Mouse (Mus musculus): ENCODE results near the gene Oscar.
A peak's percentile ranks its signal among the peaks of the same experiment; 100 is the strongest.

Oscar gene

GRCm38 (mm10) chr7:3616057-3616388, at the start of gene Oscar:
Oscar (minus strand) TSS chr7:3616157.
- DNase-seq (ENCODE audit: low spot score in 2 of 2) = no peak

- peak; percentile 97 for DNase-seq (ENCODE audit: low spot score in 2 of 2)
These were observed 49.5 kb upstream of the Oscar start, which contains the start of gene Leng1 for GRCm38 (mm10) chr7:3665215-3666114. Leng1 (minus strand) TSS chr7:3665840.

DNA sequence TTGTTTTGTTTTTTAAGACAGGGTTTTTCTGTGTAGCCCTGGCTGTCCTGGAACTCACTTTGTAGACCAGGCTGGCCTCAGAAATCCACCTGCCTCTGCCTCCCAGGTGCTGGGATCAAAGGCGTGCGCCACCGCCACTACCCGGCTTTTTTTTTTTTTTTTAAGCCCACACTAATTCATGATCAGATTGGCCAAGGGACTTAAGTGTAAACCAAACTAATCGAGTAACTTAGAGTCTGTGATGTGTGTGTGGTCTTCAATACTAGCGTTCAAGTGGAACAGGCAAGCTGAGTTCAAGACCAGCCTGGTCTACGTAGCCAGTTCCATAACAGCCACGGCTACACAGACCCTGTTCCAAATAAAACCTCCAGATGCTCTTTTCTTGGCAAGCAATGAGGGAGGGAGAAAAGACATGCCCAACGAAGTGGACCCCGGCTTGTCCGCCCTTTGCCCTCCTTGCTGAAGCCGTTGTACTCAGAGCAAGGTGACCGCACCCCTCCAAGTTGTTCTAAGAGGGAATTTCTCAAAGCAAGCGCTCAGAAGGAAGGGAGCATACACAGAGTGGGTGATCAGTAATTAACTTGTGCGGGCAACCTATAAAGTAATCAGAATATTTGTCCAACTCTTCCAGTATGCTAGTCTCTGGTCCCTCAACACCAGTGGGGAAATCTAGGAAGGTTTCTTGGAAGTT, 48.7 kb upstream of the Oscar start:
- peak in 1 of 2 experiments; percentile 22 for DNase-seq (ENCODE audit: low spot score in 2 of 2)

DNA sequence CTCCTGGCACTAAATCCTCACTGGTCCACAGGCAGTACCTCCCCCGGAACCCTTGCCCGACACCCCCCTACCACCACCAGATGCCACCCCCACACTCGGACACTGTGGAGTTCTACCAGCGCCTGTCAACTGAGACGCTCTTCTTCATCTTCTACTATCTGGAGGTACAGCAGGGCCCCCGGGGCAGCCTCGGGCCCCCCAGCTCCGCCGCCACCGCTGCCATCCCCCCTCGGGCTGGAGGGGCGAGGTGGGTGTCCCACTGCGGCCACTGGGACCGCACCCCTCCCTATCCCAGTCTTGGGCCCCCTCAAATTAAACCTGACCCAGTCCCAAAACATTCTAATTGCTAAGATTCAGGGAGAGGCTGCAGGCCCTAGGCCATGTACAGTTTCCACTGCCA, 42.6 kb upstream of the Oscar start:
- no peak for DNase-seq (ENCODE audit: low spot score in 2 of 2)

DNA sequence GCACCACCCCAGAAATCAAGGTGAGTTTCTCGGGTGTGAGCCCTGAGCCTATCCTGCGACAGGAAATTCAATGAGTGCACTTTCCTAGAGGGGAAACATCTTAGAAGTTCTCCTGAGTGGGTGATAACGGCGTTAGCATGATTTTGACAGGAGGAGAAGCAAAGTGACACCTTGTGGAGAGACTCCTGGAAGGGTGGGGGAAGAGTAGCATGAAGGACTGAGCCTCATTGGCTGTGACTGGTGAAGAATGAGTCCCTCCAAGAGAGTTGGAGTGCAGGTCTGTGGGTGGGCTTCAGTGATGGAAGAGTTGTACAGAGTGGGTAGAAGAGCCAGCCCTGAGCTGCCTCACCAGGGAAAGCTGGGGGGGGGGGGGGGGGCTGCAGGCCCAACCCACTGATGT, 41.0 kb upstream of the Oscar start:
- no peak for DNase-seq (ENCODE audit: low spot score in 2 of 2)

- DNase-seq (ENCODE audit: low spot score in 2 of 2) = no peak
These were observed 30.7 kb upstream of the Oscar start for GRCm38 (mm10) chr7:3646641-3647040.

DNA sequence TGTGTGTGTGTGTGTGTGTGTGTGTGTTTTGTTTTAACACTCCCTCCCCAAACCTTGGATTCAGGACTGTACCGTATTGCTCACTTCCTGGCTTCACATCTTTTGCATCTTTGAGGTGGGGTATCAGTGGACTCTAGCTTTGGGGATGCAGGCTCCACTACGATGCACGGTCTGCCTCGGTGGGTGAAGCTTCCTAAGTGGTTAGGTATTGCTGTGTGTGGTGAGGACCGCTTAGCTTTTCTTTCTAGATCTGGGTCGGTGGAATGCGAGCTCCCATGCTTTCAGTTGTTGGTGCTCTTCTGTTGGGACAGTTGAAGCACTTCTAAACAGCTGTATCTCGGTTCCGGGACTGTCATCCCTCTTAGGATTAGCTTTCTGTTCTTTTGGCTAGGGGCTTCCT, 30.2 kb upstream of the Oscar start:
- DNase-seq (ENCODE audit: low spot score in 2 of 2) = no peak

- DNase-seq (ENCODE audit: low spot score in 2 of 2) = no peak
These were observed 29.6 kb upstream of the Oscar start for GRCm38 (mm10) chr7:3645488-3646025.

- DNase-seq (ENCODE audit: low spot score in 2 of 2) = peak; percentile 96 to 99
These were observed 28.9 kb upstream of the Oscar start, which contains the start of gene Cnot3 for GRCm38 (mm10) chr7:3644672-3645487. Cnot3 (plus strand) TSS chr7:3645268.

DNA sequence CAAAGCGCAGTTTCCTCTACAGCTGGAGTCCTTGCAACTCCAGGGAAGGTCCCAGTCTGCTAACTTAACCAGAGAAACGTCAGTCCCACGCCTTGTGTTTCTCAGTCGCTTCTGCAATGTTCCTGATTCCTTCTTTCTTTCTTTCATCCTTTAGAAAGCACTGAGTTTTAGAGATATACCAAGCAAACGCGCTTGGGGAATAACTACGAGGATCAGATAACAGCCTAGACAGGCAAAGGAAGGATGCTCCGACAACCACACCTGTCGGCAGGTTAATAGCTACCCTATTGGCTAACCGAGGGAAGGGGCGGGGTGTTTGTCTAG, 28.4 kb upstream of the Oscar start:
- no peak for DNase-seq (ENCODE audit: low spot score in 2 of 2)

- DNase-seq (ENCODE audit: low spot score in 2 of 2) = no peak
These were observed 27.9 kb upstream of the Oscar start for GRCm38 (mm10) chr7:3643843-3644242.

GRCm38 (mm10) chr7:3643412-3643811, 27.5 kb upstream of the Oscar start:
- DNase-seq (ENCODE audit: low spot score in 2 of 2) = no peak

DNA sequence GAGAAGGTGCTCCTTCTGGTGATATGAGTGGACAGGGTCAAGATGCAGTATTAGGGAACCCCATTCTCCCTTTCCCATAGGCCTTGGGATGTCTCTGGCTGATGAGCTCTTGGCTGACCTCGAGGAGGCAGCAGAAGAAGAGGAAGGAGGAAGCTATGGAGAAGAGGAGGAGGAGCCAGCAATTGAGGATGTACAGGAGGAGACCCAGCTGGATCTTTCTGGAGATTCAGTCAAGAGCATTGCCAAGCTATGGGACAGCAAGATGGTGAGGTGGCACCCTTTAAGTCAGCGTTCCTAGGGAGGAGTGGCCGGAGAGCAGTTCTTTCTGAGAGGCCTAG, 14.5 kb upstream of the Oscar start:
- no peak for DNase-seq (ENCODE audit: low spot score in 2 of 2)

DNA sequence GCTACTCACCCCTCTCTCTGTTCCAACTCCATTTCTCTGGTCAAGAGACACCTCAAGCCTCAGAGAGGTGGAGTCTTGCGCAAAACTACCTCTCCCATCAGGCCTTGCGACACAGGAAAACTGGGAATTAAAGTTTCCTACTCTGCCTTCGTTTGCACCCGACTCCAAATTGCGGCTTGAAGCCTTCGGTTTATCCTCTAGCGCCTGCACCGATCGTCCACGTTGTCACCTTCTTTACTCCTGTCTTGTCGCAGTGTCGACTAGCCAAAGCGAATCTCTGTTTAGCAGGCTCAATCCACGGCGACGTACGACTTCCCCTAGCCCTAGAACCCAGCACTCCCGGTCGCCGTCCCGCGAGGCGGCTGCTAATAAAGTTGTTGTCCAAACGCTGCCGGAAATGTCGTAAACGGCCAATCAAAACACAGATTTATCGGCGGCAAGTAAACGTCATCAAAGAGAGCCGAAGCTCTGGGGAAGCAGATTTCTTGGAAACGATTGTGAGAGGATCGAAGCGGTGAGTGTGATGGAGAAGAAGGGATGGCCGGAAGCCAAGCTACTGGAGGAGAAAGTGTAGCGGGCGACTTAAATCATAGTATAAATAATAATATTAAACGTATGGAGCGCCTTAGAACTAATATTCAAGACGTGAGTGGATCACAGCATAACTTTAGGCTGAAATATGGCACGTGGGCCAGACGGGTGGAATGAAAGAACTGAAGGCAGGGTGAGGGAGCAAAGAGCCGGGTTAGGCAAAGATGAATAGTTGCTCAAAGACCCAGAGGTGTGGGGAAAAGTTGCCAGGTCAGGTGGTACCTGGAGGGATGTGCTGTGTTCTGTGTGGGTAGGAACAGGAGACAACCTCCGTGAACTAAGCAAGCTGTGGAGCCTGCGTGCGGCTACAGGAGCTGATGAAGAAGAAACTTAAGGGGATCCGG, 13.9 kb upstream of the Oscar start, which contains the start of the genes Tfpt and Prpf31:
Gene Tfpt, minus strand, starts transcription at position 387 of the 935 bp plus-strand sequence.
Gene Prpf31, plus strand, starts transcription at position 443 of the 935 bp plus-strand sequence.
- DNase-seq (ENCODE audit: low spot score in 2 of 2) = peak; percentile 93 to 95

DNA sequence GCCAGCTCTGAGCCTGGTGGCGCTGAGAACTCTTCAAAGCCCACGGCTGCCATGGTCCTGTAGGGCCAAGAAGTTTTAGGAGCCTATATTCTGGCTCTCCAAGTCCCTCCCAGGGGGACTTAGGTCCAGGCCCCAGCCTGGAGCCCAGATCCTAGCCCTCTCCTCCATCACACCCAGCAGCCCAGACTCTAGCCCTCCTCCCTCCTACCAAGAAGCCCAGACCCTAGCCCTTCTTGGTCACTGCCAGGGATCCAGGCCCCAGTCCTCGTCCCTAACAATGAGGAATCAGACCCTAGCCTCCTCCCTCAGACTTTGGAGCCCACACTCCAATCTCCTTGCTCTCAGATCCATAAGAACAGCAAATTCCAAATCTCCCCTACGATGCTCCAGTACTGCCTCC, 13.1 kb upstream of the Oscar start:
- no peak for DNase-seq (ENCODE audit: low spot score in 2 of 2)

- DNase-seq (ENCODE audit: low spot score in 2 of 2) = peak; percentile 77 to 88
These were observed 1.5 kb upstream of the Oscar start, which contains the start of gene Ndufa3 for GRCm38 (mm10) chr7:3617242-3617995. Ndufa3 (plus strand) TSS chr7:3617373.

DNA sequence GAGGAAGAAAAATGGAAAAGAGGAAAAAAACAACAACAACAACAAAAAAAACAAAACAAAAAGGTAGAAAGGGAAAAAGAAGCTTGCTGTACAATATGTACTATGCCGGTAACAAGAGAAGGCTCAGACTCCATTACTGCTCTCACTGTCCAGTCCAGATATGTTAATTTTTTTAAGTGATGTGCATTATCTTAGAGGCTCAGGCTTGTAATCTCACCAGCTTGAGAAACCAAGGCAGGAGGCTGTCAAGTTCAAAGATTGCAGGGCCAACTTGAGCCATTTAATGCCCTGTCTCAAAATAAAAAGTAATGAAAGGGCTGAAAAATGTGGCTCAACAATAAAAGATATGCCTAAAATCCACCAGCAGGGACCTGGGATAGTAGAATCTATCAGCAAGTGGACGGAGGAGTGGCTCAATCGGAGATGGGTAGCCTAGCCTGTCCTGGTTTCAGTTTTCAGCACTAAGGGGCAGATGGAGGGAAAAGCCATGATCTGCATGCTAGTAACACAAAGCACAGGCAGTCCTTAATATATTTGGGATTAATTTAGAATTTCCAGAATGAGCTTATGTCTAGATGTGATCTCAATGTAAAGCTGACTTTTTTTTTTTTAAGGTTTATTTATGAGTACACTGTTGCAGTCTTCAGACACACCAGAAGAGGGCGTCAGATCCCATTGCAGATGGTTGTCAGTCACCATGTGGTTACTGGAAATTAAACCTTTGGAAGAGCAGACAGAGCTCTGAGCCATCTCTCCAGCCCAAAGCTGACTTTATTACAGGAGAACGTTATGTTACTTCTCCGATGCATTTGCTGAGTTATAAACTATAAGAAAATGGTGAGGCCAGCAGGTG, 658 bp upstream of the Oscar start:
- DNase-seq (ENCODE audit: low spot score in 2 of 2) = no peak

- no peak for DNase-seq (ENCODE audit: low spot score in 2 of 2)
These were observed 1.9 kb downstream of the Oscar start for GRCm38 (mm10) chr7:3614021-3614420.

DNA sequence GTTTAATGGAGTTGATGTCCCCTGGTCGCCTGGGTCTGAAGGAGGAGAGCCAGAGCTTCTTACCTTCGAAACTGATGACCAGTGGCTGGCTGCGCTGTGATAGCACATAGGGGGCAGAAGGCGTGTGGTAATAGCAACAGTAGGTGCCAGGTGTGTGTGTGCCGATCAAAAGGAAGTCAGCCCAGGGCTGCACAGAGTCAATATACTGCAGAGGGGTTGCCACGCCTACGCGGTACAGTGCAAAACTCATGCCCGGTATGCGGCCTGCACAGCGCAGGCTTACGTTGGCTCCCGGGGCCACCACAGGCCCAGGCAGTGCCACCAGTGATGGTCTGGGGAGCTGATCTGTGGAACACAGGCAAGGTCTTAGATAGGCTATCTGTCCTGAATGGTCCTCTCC, 5.0 kb downstream of the Oscar start:
- DNase-seq (ENCODE audit: low spot score in 2 of 2) = no peak

Data from urinary bladder, postnatal 36 days (tissue).